Comparison of ENCODE assay signal across 8 mouse cellular contexts in genomic region chr5:120164450-120164849, GRCm38 (mm10). TPM values are rescaled to one million over a fixed set of nuclear protein-coding genes. Genes with fewer than 3 reads are reported as not detected.
DNase-seq lines count a peak whose midpoint lies in the region; ATAC-seq and TF ChIP-seq lines count a peak whose summit lies in the region.

No protein-coding gene starts in this region.

- H3K27me3 ChIP-seq in forebrain, embryonic 13.5 days: no peaks in the 10 kb centered on the region
- H3K27me3 ChIP-seq in forebrain, embryonic 12.5 days: peaks cover 3% of the 10 kb centered on the region; the same call in 1 of the 2 replicates
- no peaks in the 10 kb centered on the region for H3K27me3 ChIP-seq in liver, postnatal 0 days (ENCODE audit: insufficient read depth, low read length)

- peak; percentile 64; the same call in 1 of the 2 replicates for ATAC-seq in forebrain, embryonic 13.5 days
- no peak for ATAC-seq in forebrain, embryonic 12.5 days (ENCODE audit: low FRiP score)
- ATAC-seq in liver, postnatal 0 days: no peak

- peaks cover 27% of the 10 kb centered on the region for H3K4me1 ChIP-seq in forebrain, embryonic 13.5 days
- peaks cover 10% of the 10 kb centered on the region; the same call in 1 of the 2 replicates for H3K4me1 ChIP-seq in forebrain, embryonic 12.5 days
- H3K4me1 ChIP-seq in liver, postnatal 0 days (ENCODE audit: insufficient read depth): peaks cover 13% of the 10 kb centered on the region; the same call in 1 of the 2 replicates

- TF ChIP-seq CTCF in liver, postnatal 0 days (IDR thresholded peaks at IDR 0.05; ENCODE audit: low read depth): no peak

- TF ChIP-seq EP300 in liver, postnatal 0 days (IDR thresholded peaks at IDR 0.05; ENCODE audit: low read depth): no peak

- WGBS in forebrain, embryonic 13.5 days: 76% methylated on average over 11 of the region's 11 CpGs
- WGBS in forebrain, embryonic 12.5 days: 88% methylated on average over 11 of the region's 11 CpGs
- 76% methylated on average over 11 of the region's 11 CpGs for WGBS in liver, postnatal 0 days (ENCODE audit: insufficient replicate concordance)

- no peak overlapping the region for H3K27ac ChIP-seq in forebrain, embryonic 13.5 days
- H3K27ac ChIP-seq in forebrain, embryonic 12.5 days: no peak overlapping the region
- no peak overlapping the region for H3K27ac ChIP-seq in liver, postnatal 0 days (ENCODE audit: low read depth)

- H3K9me3 ChIP-seq in forebrain, embryonic 13.5 days (replicated peaks): no peaks in the 10 kb centered on the region
- no peaks in the 10 kb centered on the region for H3K9me3 ChIP-seq in forebrain, embryonic 12.5 days
- H3K9me3 ChIP-seq in liver, postnatal 0 days (ENCODE audit: low read length): no peaks in the 10 kb centered on the region

- no peaks in the 10 kb centered on the region for H3K36me3 ChIP-seq in forebrain, embryonic 13.5 days (ENCODE audit: poor library complexity, severe bottlenecking)
- H3K36me3 ChIP-seq in forebrain, embryonic 12.5 days (replicated peaks): no peaks in the 10 kb centered on the region
- H3K36me3 ChIP-seq in liver, postnatal 0 days (replicated peaks; ENCODE audit: insufficient read depth, low read length): no peaks in the 10 kb centered on the region

- no peak overlapping the region for H3K9ac ChIP-seq in forebrain, embryonic 13.5 days
- H3K9ac ChIP-seq in forebrain, embryonic 12.5 days: no peak overlapping the region
- no peak overlapping the region for H3K9ac ChIP-seq in liver, postnatal 0 days (replicated peaks)

- DNase-seq in NIH3T3 (ENCODE audit: low read depth): peak; percentile 46
- peak; percentile 30 to 62 for DNase-seq in cerebellum, postnatal 4 days (ENCODE audit: low spot score in 2 of 2)
- DNase-seq in layer of hippocampus, adult 11-12 months (ENCODE audit: low spot score): peak; percentile 72
- peak; percentile 56 to 66 for DNase-seq in right cerebral cortex, postnatal 36 days (ENCODE audit: low spot score in 2 of 2)
- DNase-seq in spleen, adult 12 weeks (ENCODE audit: low spot score): no peak
- DNase-seq in liver, postnatal 0 days: no peak

- H3K4me2 ChIP-seq in forebrain, embryonic 13.5 days: no peak overlapping the region
- H3K4me2 ChIP-seq in forebrain, embryonic 12.5 days: no peak overlapping the region
- H3K4me2 ChIP-seq in liver, postnatal 0 days (ENCODE audit: low read depth, low read length): no peak overlapping the region

- H3K4me3 ChIP-seq in forebrain, embryonic 13.5 days: no peak overlapping the region
- no peak overlapping the region for H3K4me3 ChIP-seq in forebrain, embryonic 12.5 days (replicated peaks)
- no peak overlapping the region for H3K4me3 ChIP-seq in liver, postnatal 0 days (ENCODE audit: low read depth, low read length)

RNA-seq across cellular contexts. Expression of gene Rbm19, which starts 48.2 kb away (rescaled TPM):
- polyA plus RNA-seq in forebrain, embryonic 13.5 days (2015; fragmentation: Nextera tagmentation; extraction: Ambion mirVana): 17.8 and 20.2 TPM in 2 replicates
- polyA plus RNA-seq in forebrain, embryonic 12.5 days (2016; fragmentation: Nextera tagmentation; extraction: Ambion mirVana): 27.5 and 32.9 TPM in 2 replicates
- polyA plus RNA-seq in liver, postnatal 0 days (2015; fragmentation: Nextera tagmentation; extraction: Ambion mirVana): 6.8 and 6.9 TPM in 2 replicates

Comparison
In these comparisons a context has a peak if more than half of its experiments do, and no peak if none do; other contexts are left out.
1. DNase-seq: peak in NIH3T3 (single experiment), cerebellum, postnatal 4 days (2 of 2), layer of hippocampus, adult 11-12 months (single experiment) and right cerebral cortex, postnatal 36 days (2 of 2); none in spleen, adult 12 weeks (single experiment) and liver, postnatal 0 days (single experiment).